Mouse (Mus musculus) hindbrain, embryonic 14.5 days (tissue): Measurements from ENCODE around the gene Cavin2. TPM values are rescaled to one million over a fixed set of nuclear protein-coding genes. Genes with fewer than 3 reads are reported as not detected.
A peak's percentile ranks its signal among the peaks of the same experiment; 100 is the strongest.

Experiments used
- ATAC-seq: fragments of 200-750 bp; cut with Nextera tagmentation; 2 replicates; pipeline ENCODE4 v1.8.0; 2017; ENCODE audit warnings: moderate number of reproducible peaks, mild to moderate bottlenecking, moderate TSS enrichment, moderate library complexity; ENCODE audit not compliant: low FRiP score
- DNase-seq: peaks from one replicate; pipeline ENCODE4 v3.0.0-alpha.2; 2015; ENCODE audit warnings: low spot score
- H3K27ac ChIP-seq: fragments of 300-500 bp; sonication (generic); 2 replicates; pipeline ENCODE4 v1.5.1; 2014; ENCODE audit warnings: mild to moderate bottlenecking, moderate library complexity
- H3K27me3 ChIP-seq: fragments of 300-500 bp; sonication (generic); 2 replicates; pipeline ENCODE4 v1.6.1; 2014; ENCODE audit warnings: mild to moderate bottlenecking, low read length, mixed read lengths; ENCODE audit not compliant: control insufficient read depth, insufficient read depth
- H3K36me3 ChIP-seq: fragments of 300-500 bp; sonication (generic); replicated peaks from 2 replicates; pipeline ENCODE4 v1.6.1; 2014; ENCODE audit not compliant: control insufficient read depth, insufficient read depth
- H3K4me1 ChIP-seq: fragments of 300-500 bp; sonication (generic); replicated peaks from 2 replicates; pipeline ENCODE4 v1.6.1; 2014; ENCODE audit warnings: antibody characterized with exemption, low read length, mixed read lengths; ENCODE audit not compliant: control insufficient read depth, insufficient read depth
- H3K4me2 ChIP-seq: fragments of 300-500 bp; sonication (generic); replicated peaks from 2 replicates; pipeline ENCODE4 v1.6.1; 2014; ENCODE audit warnings: mild to moderate bottlenecking, moderate library complexity
- H3K4me3 ChIP-seq: fragments of 300-500 bp; sonication (generic); replicated peaks from 2 replicates; pipeline ENCODE4 v1.5.1; 2014; ENCODE audit warnings: mild to moderate bottlenecking, low read length
- H3K9ac ChIP-seq: fragments of 300-500 bp; sonication (generic); 2 replicates; pipeline ENCODE4 v1.6.1; 2014
- H3K9me3 ChIP-seq: fragments of 300-500 bp; sonication (generic); 2 replicates; pipeline ENCODE4 v1.6.1; 2016; ENCODE audit warnings: low read length; ENCODE audit not compliant: control insufficient read depth
- WGBS: fragments of 180-500 bp; shearing (Covaris S2); extraction: QIAGEN DNeasy Blood & Tissue Kit; methylation state at CpG from one replicate; pipeline ENCODE4 v1.1.7; 2014; 5-methylcytosine and 5-hydroxymethylcytosine counted together
- polyA plus RNA-seq: library from polyadenylated mRNA; unstranded; fragments of >200 nt; fragmentation: Nextera tagmentation; extraction: Ambion mirVana; gene quantifications from 2 replicates; pipeline ENCODE4 v1.2.1, GENCODE M21; 2014

Gene Cavin2
- polyA plus RNA-seq, result 8.8 and 9.1 TPM in 2 replicates

GRCm38 (mm10) chr1:51288755-51289619, at the start of gene Cavin2:
Cavin2 (plus strand) TSS chr1:51289126.
- H3K36me3 ChIP-seq, result no peaks in the 10 kb centered on the region
- H3K9ac ChIP-seq, result no peak within 1 kb of the TSS
- peak within 1 kb of the TSS; percentile 17 for H3K4me2 ChIP-seq
- DNase-seq (no peak), ATAC-seq (peak; percentile 32; the same call in 1 of the 2 replicates)
- no peaks in the 10 kb centered on the region for H3K27me3 ChIP-seq
- peaks cover 4% of the 10 kb centered on the region; the same call in 1 of the 2 replicates for H3K4me1 ChIP-seq
- 0 out of 2 replicates have a peak within 1 kb of the TSS, but pooled peaks have one; percentile 1 for H3K4me3 ChIP-seq
- WGBS, result 63% methylated on average over 17 of the region's 17 CpGs
- H3K27ac ChIP-seq, result peak within 1 kb of the TSS; percentile 49
- H3K9me3 ChIP-seq, result 0 out of 2 replicates have a peak, but pooled peaks cover 4% of the 10 kb centered on the region

GRCm38 (mm10) chr1:51241311-51241986, 47.5 kb upstream of the Cavin2 start:
- Histone ChIP-seq H3K9me3 (no peaks in the 10 kb centered on the region), H3K4me1 (no peaks in the 10 kb centered on the region), H3K4me3 (no peak overlapping the region), H3K27me3 (no peaks in the 10 kb centered on the region), H3K36me3 (no peaks in the 10 kb centered on the region), H3K4me2 (no peak overlapping the region), H3K9ac (no peak overlapping the region), H3K27ac (no peak overlapping the region)
- no peak for ATAC-seq
- 85% methylated on average over 3 of the region's 3 CpGs for WGBS
- DNase-seq, result no peak

DNA sequence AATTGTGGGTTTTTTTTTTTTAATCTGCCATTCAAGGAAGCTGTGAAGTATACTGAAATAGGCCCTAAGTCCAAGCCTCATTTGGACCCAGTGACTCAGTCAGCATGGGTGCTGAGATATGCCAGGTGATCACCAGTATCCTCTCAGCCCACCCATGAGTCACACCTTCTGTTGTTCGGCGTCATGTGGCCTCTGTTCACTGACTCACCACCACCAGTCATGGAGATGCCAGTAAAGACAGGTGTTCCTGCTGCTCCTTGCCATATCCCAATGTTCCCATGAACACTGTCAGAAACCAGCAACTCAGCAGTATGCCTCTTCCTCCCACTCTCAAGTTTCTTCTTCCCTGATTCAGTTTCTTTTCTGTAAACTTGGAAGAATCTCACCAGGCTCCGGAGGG, 45.6 kb upstream of the Cavin2 start:
- Histone ChIP-seq H3K4me3 (no peak overlapping the region), H3K27me3 (no peaks in the 10 kb centered on the region), H3K27ac (no peak overlapping the region), H3K4me2 (no peak overlapping the region), H3K36me3 (no peaks in the 10 kb centered on the region), H3K9me3 (no peaks in the 10 kb centered on the region), H3K9ac (no peak overlapping the region), H3K4me1 (no peaks in the 10 kb centered on the region)
- no peak for DNase-seq
- ATAC-seq, result no peak
- WGBS, result 95% methylated on average over 3 of the region's 3 CpGs

- no peak for ATAC-seq
- Histone ChIP-seq H3K9me3 (no peaks in the 10 kb centered on the region), H3K27me3 (no peaks in the 10 kb centered on the region), H3K4me2 (no peak overlapping the region), H3K4me1 (no peaks in the 10 kb centered on the region), H3K36me3 (no peaks in the 10 kb centered on the region), H3K4me3 (no peak overlapping the region), H3K27ac (no peak overlapping the region), H3K9ac (no peak overlapping the region)
- no peak for DNase-seq
- 83% methylated on average over 3 of the region's 3 CpGs for WGBS
Measured at GRCm38 (mm10) chr1:51243869-51244268, 45.1 kb upstream of the Cavin2 start.

GRCm38 (mm10) chr1:51245381-51245780, 43.5 kb upstream of the Cavin2 start:
- Histone ChIP-seq H3K4me1 (no peaks in the 10 kb centered on the region), H3K27ac (no peak overlapping the region), H3K4me3 (no peak overlapping the region), H3K36me3 (no peaks in the 10 kb centered on the region), H3K9me3 (no peaks in the 10 kb centered on the region), H3K9ac (no peak overlapping the region), H3K4me2 (no peak overlapping the region), H3K27me3 (no peaks in the 10 kb centered on the region)
- ATAC-seq, result no peak
- DNase-seq, result no peak
- 72% methylated on average over 3 of the region's 3 CpGs for WGBS

DNA sequence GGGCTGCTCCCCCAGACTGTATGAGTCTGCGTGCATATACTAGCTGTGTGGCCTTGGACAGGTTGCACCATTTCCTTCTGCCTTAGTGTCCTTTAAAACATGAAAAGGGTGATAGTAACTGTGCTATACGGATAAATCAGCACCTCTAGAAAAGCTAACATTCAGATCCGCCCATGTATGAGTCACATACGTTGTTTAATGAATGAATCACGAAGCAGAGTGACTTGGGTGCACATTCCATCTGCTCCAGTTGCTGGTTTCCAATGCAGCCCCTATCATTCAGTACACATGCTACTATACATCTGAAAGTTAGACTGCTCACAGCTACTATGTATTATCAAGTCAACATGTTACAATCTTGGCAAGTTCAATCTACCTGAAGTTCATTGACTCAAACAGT, 38.6 kb upstream of the Cavin2 start:
- 93% methylated on average over 5 of the region's 5 CpGs for WGBS
- no peak overlapping the region for H3K27ac ChIP-seq

GRCm38 (mm10) chr1:51265118-51265800, 23.7 kb upstream of the Cavin2 start:
- no peaks in the 10 kb centered on the region for H3K9me3 ChIP-seq
- H3K27me3 ChIP-seq, result no peaks in the 10 kb centered on the region
- H3K4me1 ChIP-seq, result no peaks in the 10 kb centered on the region; the same call in 1 of the 2 replicates
- no peaks in the 10 kb centered on the region for H3K36me3 ChIP-seq
- H3K9ac ChIP-seq, result no peak overlapping the region
- no peak overlapping the region for H3K4me2 ChIP-seq
- 69% methylated on average over 5 of the region's 5 CpGs for WGBS
- H3K4me3 ChIP-seq, result no peak overlapping the region
- H3K27ac ChIP-seq, result peak overlapping the region; percentile 15; the same call in 1 of the 2 replicates
- no peak for ATAC-seq
- no peak for DNase-seq

More for the DNA sequence above, 38.6 kb upstream of the Cavin2 start:
- DNase-seq (no peak), ATAC-seq (no peak)
- H3K4me1 ChIP-seq, result no peaks in the 10 kb centered on the region
- H3K27me3 ChIP-seq, result no peaks in the 10 kb centered on the region
- no peak overlapping the region for H3K9ac ChIP-seq
- no peak overlapping the region for H3K4me3 ChIP-seq
- no peaks in the 10 kb centered on the region for H3K9me3 ChIP-seq
- no peak overlapping the region for H3K4me2 ChIP-seq
- H3K36me3 ChIP-seq, result no peaks in the 10 kb centered on the region

DNA sequence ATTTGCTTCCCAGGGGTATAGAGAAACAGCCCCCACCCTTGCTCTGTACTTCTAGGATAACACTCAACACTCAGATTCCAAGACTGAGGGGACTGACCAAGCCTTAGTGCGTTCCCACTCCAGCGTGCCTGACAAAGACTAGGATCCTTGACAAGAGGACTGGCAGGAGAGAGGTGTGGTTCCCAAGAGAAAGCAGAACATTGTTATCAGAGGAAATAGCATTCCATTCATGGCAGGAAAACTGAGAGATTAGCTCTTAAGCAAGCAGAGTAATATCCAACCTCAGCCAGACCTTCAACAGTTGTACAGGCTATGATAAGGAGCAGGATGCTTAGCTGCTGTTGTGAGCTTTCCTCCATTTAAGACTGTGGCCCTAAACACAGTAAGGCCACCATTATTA, 23.0 kb upstream of the Cavin2 start:
- no peaks in the 10 kb centered on the region; the same call in 1 of the 2 replicates for H3K4me1 ChIP-seq
- no peak overlapping the region for H3K27ac ChIP-seq
- H3K27me3 ChIP-seq, result no peaks in the 10 kb centered on the region
- H3K4me3 ChIP-seq, result no peak overlapping the region
- ATAC-seq (no peak), DNase-seq (no peak)
- no peak overlapping the region for H3K4me2 ChIP-seq
- no peak overlapping the region for H3K9ac ChIP-seq
- 70% methylated on average over 2 of the region's 2 CpGs for WGBS
- H3K36me3 ChIP-seq, result no peaks in the 10 kb centered on the region
- no peaks in the 10 kb centered on the region for H3K9me3 ChIP-seq

- H3K4me3 ChIP-seq, result no peak overlapping the region
- no peak overlapping the region for H3K27ac ChIP-seq
- 47% methylated on average over 5 of the region's 5 CpGs for WGBS
- H3K4me1 ChIP-seq, result no peaks in the 10 kb centered on the region; the same call in 1 of the 2 replicates
- no peak for DNase-seq
- H3K27me3 ChIP-seq, result no peaks in the 10 kb centered on the region
- H3K9me3 ChIP-seq, result no peaks in the 10 kb centered on the region
- no peaks in the 10 kb centered on the region for H3K36me3 ChIP-seq
- ATAC-seq, result 0 out of 2 replicates have a peak, but pooled peaks have one; percentile 46
- no peak overlapping the region for H3K4me2 ChIP-seq
- no peak overlapping the region for H3K9ac ChIP-seq
Measured at GRCm38 (mm10) chr1:51267125-51267524, 21.8 kb upstream of the Cavin2 start.
